Mouse (Mus musculus) regulatory T cell (primary cell): Measurements from ENCODE around the gene Socs5.
"Not testable (repeated sequence)": the region's sequence is repeated elsewhere in the genome, so short reads cannot be mapped to it uniquely, and the experiment has no call there.

ENCODE experiments used
- in situ Hi-C: fragments of 300-600 bp; cut with MboI, MseI; formaldehyde crosslinking; loops from one replicate; pipeline ENCODE4 v1.15.1; 2025; ENCODE audit warnings: high pct_unique_total_duplicates

The Socs5 gene

GRCm38 (mm10) chr17:87107623-87108221 is at the start of gene Socs5:
Socs5 (plus strand) TSS chr17:87107679.
- in situ Hi-C loops: loop anchor here (5.0 kb wide), 1 partner anchor 65 kb away; no protein-coding TSS in a partner anchor

DNA sequence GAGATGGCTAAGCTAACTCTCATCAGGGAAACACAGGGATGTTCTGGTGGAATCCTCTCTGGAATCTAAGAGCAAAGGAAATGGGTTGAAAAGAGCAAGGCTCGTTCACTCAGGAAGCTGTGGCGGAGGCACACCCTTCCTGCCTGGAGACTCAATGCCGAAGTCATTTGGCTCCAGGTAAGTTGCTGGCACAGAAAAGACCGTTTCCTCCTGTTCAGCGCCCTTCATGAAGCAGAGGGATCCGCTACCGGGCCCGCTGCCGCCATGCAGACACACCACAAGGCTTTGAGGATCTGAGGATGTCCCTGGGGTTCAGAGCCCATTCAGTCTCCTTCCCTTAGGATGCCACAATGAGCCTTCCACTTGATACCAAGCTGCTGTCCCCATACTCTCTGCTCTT is 44.8 kb upstream of the Socs5 start:
- in situ Hi-C loops: no loop called here

DNA sequence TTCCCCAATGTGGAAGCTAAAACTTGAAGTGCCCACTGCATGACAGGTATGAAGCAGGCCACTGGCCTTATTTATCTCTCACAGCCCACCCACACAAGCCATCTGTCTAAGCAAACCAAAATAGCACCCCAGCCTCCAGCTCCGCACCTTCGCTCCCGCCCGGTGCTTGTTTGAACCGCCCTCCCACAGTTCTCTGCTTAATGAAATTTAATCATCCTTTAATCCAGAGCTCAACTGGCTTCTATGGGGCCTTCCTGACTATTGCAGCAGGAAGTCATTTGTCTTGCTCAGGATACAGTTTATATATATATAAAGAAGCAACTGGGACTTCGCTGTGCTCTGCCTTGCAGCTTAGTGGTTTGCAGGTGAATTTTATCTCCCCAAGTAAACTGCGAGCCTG is 44.0 kb upstream of the Socs5 start:
- in situ Hi-C loops: no loop called here

- in situ Hi-C loops: no loop called here
These were observed 43.5 kb upstream of the Socs5 start for GRCm38 (mm10) chr17:87063969-87064368.

- in situ Hi-C loops: no loop called here
These were observed 38.5 kb upstream of the Socs5 start for GRCm38 (mm10) chr17:87068997-87069396.

DNA sequence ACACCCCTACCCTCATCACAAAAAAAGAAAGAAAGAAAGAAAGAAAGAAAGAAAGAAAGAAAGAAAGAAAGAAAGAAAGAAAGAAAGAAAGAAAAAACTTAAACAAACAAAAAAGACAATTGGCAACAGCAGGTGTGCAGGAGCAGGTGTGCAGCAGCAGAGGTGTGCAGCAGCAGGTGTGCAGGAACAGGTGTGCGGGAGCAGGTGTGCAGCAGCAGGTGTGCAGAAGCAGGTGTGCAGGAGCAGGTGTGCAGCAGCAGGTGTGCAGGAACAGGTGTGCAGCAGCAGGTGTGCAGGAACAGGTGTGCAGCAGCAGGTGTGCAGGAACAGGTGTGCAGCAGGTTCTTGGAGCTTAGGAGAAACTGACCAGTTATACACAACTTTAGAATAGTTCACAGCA is 35.3 kb upstream of the Socs5 start:
- in situ Hi-C loops: not testable (repeated sequence)

GRCm38 (mm10) chr17:87072766-87073440 is 34.6 kb upstream of the Socs5 start:
- in situ Hi-C loops: no loop called here

- in situ Hi-C loops: no loop called here
These were observed 34.0 kb upstream of the Socs5 start for GRCm38 (mm10) chr17:87073470-87073869.

DNA sequence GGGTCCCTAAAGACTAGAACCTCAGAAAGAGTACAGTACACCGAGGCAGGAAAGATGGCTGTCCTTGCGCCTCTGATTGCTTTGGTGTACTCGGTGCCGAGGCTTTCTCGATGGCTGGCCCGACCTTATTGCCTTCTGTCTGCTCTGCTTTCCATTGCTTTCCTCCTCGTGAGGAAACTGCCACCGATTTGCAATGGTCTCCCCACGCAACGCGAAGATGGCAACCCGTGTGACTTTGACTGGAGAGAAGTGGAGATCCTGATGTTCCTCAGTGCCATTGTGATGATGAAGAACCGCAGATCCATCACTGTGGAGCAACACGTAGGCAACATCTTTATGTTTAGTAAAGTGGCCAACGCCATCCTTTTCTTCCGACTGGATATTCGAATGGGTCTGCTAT is 29.3 kb upstream of the Socs5 start:
- in situ Hi-C loops: not testable (repeated sequence)

DNA sequence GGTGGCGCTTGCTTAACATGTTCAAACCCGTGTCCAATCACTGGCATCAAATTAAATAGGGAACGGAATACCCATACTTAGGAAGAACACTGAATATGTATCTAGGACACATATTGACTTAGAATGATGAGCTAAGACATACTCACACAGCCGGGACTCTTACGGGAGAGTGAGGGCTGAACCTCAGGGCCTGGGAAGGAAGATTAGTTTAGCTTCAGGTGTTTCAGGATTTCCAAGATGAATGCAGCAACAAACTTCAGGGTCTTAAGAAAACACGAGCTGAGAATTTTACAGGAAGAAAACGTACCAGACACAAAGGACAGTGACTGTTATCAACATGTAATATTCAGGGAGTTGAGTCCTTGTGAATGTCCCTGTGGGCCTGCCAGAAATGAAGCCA is 26.8 kb upstream of the Socs5 start:
- in situ Hi-C loops: no loop called here

DNA sequence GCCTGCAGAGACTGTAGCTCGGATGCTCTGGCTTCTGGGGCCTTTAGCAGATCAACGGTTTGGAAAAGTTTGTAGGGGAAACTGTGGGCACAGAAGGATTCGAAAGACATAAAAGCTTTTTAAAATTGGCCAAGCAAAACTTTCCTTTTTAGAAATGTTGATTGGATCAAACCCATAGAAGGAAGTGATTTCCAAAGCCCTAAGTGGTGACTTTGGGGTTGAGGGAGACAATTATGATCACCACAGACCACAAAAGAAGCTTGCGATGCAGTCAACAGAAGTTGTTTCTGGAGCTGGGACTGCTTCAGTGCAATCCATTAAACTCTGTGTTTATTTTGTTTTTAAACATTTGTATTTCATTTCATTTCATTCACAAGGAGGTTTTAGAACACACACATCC is 24.9 kb upstream of the Socs5 start:
- in situ Hi-C loops: no loop called here

DNA sequence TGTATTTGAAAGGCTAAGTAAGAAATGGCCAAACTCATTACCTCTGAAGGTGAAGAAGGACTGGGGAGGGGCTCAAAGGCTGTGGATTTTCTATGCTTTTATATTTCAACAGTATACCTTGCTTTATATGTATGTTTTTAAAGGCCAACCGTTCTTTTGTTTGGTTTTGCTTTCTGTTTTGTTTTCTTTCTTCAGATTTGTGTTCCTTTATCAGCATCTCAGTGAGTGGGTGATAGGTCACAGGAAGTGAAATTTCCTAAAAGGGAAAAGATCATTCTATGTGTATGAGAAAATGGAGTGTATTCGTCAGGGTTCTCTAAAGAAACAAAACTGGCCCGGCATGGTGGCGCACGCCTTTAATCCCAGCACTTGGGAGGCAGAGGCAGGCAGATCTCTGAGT is 23.8 kb upstream of the Socs5 start:
- in situ Hi-C loops: no loop called here

DNA sequence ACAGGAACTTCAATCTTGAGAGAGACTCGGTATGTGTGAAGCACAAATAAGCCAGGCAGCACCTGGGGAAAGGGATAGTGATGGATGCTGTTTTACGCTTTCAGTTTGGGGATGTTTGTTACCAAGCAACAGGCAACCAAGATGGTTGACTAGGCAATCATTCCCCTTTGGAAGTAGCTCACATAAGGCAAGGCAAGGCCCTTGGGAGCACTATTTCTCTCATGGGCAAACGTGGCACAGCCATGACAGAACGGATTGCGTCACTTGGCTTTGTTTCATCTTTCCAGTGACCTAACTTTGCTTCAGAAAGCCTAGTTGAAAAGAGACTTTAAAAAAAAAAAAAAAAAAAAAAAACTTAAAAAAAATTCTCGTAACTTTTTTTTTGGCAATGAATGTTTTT is 21.8 kb upstream of the Socs5 start:
- in situ Hi-C loops: no loop called here

GRCm38 (mm10) chr17:87089296-87089695 is 18.2 kb upstream of the Socs5 start:
- in situ Hi-C loops: no loop called here

- in situ Hi-C loops: no loop called here
These were observed 14.4 kb upstream of the Socs5 start for GRCm38 (mm10) chr17:87093061-87093460.

DNA sequence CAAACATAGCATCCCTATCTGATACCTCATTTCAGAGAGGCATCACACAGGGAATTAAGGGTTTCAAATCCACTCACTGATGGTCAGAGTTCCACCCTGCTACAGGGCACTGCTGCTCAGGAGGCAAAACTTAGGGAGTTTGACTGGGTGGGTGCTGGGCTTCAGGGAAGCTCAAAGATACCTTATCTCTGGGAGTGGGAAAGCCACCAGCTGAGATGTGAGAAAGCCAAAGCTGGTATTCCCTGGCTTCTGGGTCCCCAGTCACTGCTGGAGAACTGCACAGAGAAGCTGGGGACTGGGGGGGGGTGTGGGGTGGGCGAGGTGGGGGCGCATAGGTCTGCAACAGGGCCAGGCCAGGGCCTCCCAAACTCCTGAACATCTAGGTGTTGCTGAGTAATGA is 10.5 kb upstream of the Socs5 start:
- in situ Hi-C loops: no loop called here

- in situ Hi-C loops: no loop called here
These were observed 9.9 kb upstream of the Socs5 start for GRCm38 (mm10) chr17:87097576-87097975.

- in situ Hi-C loops: no loop called here
These were observed 6.5 kb upstream of the Socs5 start for GRCm38 (mm10) chr17:87100947-87101346.

GRCm38 (mm10) chr17:87102636-87103035 is 4.8 kb upstream of the Socs5 start:
- in situ Hi-C loops: no loop called here

- in situ Hi-C loops: no loop called here
These were observed 4.4 kb upstream of the Socs5 start for GRCm38 (mm10) chr17:87103060-87103459.

DNA sequence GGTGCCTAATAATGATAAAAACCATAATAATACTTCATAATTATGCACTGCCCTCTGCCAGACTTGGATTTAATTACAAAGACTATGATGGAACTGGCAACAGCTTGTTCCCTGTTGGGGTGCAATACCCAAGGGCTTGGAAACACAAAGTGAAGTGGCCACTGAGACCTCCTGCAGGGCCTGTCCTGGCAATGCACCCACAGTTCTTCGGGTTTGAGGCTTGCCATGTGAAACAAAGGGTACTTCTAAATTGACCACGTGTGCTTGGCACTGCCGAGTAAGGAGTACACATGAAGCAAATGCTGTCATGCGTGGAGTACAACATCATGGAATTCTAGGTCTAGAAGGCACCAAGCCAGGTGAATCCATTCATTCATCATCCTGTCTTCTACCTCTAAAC is 3.2 kb upstream of the Socs5 start:
- in situ Hi-C loops: no loop called here

DNA sequence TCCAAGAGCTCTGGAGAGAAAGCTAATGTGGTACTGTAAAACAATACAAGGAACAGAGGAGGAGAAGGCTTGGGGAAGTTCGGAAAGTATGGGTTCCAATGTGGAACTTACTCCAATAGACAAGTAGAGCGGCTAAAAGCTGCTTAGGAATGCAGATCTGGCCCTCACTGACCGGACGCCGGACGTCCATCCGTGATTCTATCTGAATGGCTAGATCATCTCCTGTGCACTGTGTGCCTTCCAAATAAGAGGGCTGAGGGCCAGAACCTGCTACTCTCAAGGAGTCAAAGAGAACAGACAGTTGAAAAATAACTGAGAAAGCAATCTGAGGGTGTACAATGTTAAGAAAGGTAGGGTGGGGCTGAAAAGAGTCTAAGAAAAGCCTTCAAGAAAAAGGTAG is 1.5 kb upstream of the Socs5 start:
- in situ Hi-C loops: loop anchor here (5.0 kb wide), 1 partner anchor 64 kb away; no protein-coding TSS in a partner anchor

DNA sequence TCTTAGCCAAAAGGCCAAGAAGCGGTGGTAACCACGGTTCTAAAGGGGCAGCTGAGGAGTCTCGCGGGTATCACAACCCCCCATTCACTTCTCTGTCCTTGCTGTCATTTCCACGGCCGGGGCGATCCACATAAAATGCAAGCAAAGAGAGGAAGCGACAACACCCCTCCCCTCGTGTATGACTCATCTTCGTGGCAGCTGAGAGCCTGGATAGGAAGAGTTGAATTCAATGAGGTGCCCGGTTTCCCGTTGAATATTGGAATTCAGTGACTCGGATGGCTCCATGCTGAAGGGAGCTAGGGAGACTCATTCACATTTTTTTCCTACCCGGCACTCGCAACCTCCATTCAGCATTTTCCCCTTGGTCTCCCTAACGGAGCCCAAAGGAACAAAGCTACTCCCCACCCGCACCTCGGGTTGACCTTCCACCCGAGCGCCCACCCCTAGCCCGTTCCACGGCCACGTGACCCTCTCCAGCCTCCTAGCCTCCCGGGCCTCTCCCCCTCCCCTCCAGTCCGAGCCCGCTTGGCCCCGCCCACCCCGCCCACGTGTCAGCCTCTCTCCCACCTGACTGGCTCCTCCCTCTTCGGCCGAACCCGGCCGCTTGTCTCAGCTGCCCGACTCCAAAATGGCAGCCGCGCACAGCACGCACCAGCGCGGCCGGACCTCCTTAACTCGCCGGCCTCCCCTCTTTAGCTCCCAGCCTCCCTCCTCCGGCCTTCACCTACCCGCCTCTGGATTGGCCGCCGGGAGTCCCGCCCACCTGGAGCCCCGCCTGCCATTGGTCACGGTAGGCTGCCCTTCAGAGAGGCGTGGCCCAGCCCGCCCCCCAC is 572 bp upstream of the Socs5 start:
- in situ Hi-C loops: loop anchor here (5.0 kb wide), 1 partner anchor 65 kb away; no protein-coding TSS in a partner anchor
